Mouse (Mus musculus) hindbrain, postnatal 0 days (tissue): Measurements from ENCODE around the gene Pex26. TPM values are rescaled to one million over a fixed set of nuclear protein-coding genes. Genes with fewer than 3 reads are reported as not detected.

Source experiments
- ATAC-seq: fragments of 200-750 bp; cut with Nextera tagmentation; 2 replicates; pipeline ENCODE4 v1.8.0; 2017; ENCODE audit warnings: mild to moderate bottlenecking, moderate TSS enrichment, moderate library complexity
- DNase-seq: peaks from one replicate; pipeline ENCODE4 v3.0.0-alpha.2; 2015; ENCODE audit warnings: low spot score
- H3K27ac ChIP-seq: fragments of 300-500 bp; sonication (generic); 2 replicates; pipeline ENCODE4 v1.5.1; 2014; ENCODE audit warnings: mild to moderate bottlenecking
- H3K27me3 ChIP-seq: fragments of 300-500 bp; sonication (generic); 2 replicates; pipeline ENCODE4 v1.6.1; 2014; ENCODE audit warnings: low read length, mixed read lengths; ENCODE audit not compliant: insufficient read depth
- H3K36me3 ChIP-seq: fragments of 300-500 bp; sonication (generic); 2 replicates; pipeline ENCODE4 v1.6.1; 2014; ENCODE audit warnings: low read length, mixed read lengths; ENCODE audit not compliant: insufficient read depth
- H3K4me1 ChIP-seq: fragments of 300-500 bp; sonication (generic); 2 replicates; pipeline ENCODE4 v1.6.1; 2014; ENCODE audit warnings: antibody characterized with exemption, low read length, mixed read lengths; ENCODE audit not compliant: insufficient read depth
- H3K4me2 ChIP-seq: fragments of 300-500 bp; sonication (generic); 2 replicates; pipeline ENCODE4 v1.6.1; 2014; ENCODE audit warnings: low read depth, mild to moderate bottlenecking, low read length, moderate library complexity, mixed read lengths
- H3K4me3 ChIP-seq: fragments of 300-500 bp; sonication (generic); 2 replicates; pipeline ENCODE4 v1.5.1; 2014; ENCODE audit warnings: low read length
- H3K9ac ChIP-seq: fragments of 300-500 bp; sonication (generic); replicated peaks from 2 replicates; pipeline ENCODE4 v1.6.1; 2014; ENCODE audit warnings: mild to moderate bottlenecking, low read length, moderate library complexity, mixed read lengths
- H3K9me3 ChIP-seq: fragments of 300-500 bp; sonication (generic); 2 replicates; pipeline ENCODE4 v1.6.1; 2016; ENCODE audit warnings: low read length, mixed read lengths
- CTCF ChIP-seq: IDR thresholded peaks from 2 replicates; pipeline ENCODE4 v1.5.1; 2016; ENCODE audit warnings: antibody characterized with exemption, control low read depth, low read depth
- WGBS: fragments of 180-500 bp; shearing (Covaris S2); extraction: QIAGEN DNeasy Blood & Tissue Kit; methylation state at CpG from one replicate; pipeline ENCODE4 v1.1.7; 2014; 5-methylcytosine and 5-hydroxymethylcytosine counted together
- polyA plus RNA-seq: library from polyadenylated mRNA; unstranded; fragments of >200 nt; fragmentation: Nextera tagmentation; extraction: Ambion mirVana; gene quantifications from 2 replicates; pipeline ENCODE4 v1.2.1, GENCODE M21; 2015
- total RNA-seq: library from RNA; depleted of rRNA; stranded (reverse); fragments of >200 nt; gene quantifications from 2 replicates; pipeline ENCODE4 v1.2.3, GENCODE M21; 2014

Pex26 gene
- total and polyA plus RNA-seq, 2 experiments from 2014 or later = 11.2 to 23.3 TPM

DNA sequence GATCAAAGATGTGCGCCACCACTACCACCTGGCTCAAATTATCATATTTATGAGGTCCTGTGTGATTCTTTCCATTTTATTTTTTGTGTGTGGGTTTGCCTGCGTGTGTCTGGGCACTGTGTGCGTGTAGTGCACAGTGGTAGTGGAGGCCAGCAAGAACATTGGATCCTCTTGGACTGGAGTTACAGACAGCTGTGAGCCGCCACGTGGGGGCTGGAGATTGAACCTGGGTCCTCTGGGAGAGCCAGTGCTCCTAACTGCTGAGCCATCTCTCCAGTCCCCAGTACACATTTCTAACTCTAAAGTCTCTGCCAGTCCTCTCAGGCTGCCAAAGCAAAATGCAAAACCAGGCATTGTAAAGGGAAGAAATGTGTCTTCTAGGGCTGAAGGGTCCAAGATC is 23.0 kb downstream of the Pex26 start:
- Histone ChIP-seq H3K4me2 (no peak overlapping the region), H3K9me3 (no peaks in the 10 kb centered on the region), H3K27me3 (0 out of 2 replicates have a peak, but pooled peaks cover 8% of the 10 kb centered on the region), H3K27ac (no peak overlapping the region), H3K4me1 (peaks cover 2% of the 10 kb centered on the region; the same call in 1 of the 2 replicates), H3K4me3 (no peak overlapping the region), H3K9ac (no peak overlapping the region), H3K36me3 (no peaks in the 10 kb centered on the region)
- ATAC-seq (no peak), DNase-seq (no peak)
- WGBS = 85% methylated on average over 5 of the region's 5 CpGs
- no peak for TF ChIP-seq CTCF

DNA sequence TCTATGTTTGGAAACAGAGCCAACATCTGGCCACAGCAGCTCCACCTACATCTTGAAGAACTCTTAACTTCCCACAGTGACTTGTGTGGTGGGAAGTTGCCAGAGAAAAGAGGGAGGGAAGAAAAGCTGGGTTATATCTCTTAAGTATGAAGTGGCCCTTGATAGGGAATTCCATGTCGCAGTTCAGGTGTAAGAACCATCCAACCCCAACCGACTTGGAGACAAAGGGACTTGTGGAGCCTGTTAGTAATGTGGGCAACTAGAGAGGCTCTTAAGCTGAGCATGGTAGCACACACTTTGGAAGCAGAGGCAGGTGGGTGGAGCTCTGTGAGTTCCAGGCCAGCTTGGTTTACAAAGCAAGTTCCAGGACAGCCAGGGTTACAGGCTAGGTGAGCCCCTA is 26.1 kb downstream of the Pex26 start:
- TF ChIP-seq CTCF = no peak
- H3K4me2 ChIP-seq = no peak overlapping the region
- H3K27ac ChIP-seq = no peak overlapping the region
- H3K27me3 ChIP-seq = 0 out of 2 replicates have a peak, but pooled peaks cover 8% of the 10 kb centered on the region
- no peak for DNase-seq
- no peaks in the 10 kb centered on the region for H3K9me3 ChIP-seq
- H3K9ac ChIP-seq = no peak overlapping the region
- peaks cover 4% of the 10 kb centered on the region; the same call in 1 of the 2 replicates for H3K4me1 ChIP-seq
- H3K36me3 ChIP-seq = no peaks in the 10 kb centered on the region
- no peak for ATAC-seq
- 80% methylated on average over 2 of the region's 2 CpGs for WGBS
- H3K4me3 ChIP-seq = no peak overlapping the region

GRCm38 (mm10) chr6:121210149-121210925 is 26.9 kb downstream of the Pex26 start, which contains the start of gene Tuba8:
Tuba8 (plus strand) TSS chr6:121210696.
- no peak within 1 kb of the TSS for H3K27ac ChIP-seq
- peak within 1 kb of the TSS; percentile 40 for H3K9ac ChIP-seq
- peak within 1 kb of the TSS; percentile 98 for H3K4me2 ChIP-seq
- H3K4me1 ChIP-seq = peaks cover 4% of the 10 kb centered on the region; the same call in 1 of the 2 replicates
- no peaks in the 10 kb centered on the region for H3K36me3 ChIP-seq
- 3% methylated on average over 30 of the region's 30 CpGs for WGBS
- H3K9me3 ChIP-seq = no peaks in the 10 kb centered on the region
- peak; percentile 50 for DNase-seq
- 0 out of 2 replicates have a peak, but pooled peaks cover 8% of the 10 kb centered on the region for H3K27me3 ChIP-seq
- H3K4me3 ChIP-seq = peak within 1 kb of the TSS; percentile 52
- peak; percentile 84 for ATAC-seq
- no peak for TF ChIP-seq CTCF

DNA sequence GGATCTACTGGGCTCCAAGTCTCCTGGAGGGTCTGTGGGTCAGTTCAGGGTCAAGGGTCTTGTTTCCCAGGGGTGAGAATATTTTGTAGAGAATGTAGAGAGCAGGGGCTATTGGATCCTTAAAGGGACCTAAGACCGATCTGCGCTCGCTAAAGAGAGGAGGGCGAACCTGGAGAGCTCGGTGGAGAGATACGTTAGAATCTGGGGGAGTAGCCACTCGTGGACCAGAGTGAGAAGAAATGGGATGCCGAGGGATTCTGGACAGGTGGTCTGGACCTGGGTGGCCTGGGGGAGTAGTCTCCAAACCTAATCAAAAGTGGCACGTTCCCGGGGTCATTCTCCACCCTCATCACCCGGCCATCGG is 27.4 kb downstream of the Pex26 start:
- no peak for TF ChIP-seq CTCF
- ATAC-seq = no peak

DNA sequence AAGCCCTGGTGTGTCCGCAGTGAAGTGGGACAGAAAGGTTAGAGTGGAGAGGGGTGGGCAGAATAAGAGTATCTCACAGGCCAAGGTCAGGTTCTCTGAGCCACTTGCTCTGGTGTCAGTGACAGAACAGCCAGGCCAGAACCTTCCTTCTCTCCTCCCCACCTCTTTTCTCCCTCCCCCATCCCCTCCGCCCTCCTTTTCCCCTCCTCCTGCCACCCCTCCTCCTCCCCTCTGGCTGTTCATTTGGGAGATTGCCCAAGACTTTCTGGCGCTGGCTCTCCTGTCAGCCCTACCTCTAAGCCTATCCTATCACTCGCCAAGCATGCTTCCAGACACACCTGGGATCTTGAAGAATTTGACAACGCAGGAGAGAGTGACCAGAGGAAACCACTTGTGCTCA is 28.3 kb downstream of the Pex26 start:
- H3K4me1 ChIP-seq = peaks cover 4% of the 10 kb centered on the region; the same call in 1 of the 2 replicates
- H3K4me2 ChIP-seq = peak overlapping the region; percentile 98
- H3K27ac ChIP-seq = no peak overlapping the region
- no peak for TF ChIP-seq CTCF
- peak overlapping the region; percentile 52; the same call in 1 of the 2 replicates for H3K4me3 ChIP-seq
- DNase-seq (peak; percentile 37), ATAC-seq (0 out of 2 replicates have a peak, but pooled peaks have one; percentile 16)
- no peaks in the 10 kb centered on the region for H3K36me3 ChIP-seq
- H3K9ac ChIP-seq = peak overlapping the region; percentile 40; the same call in 1 of the 2 replicates
- H3K27me3 ChIP-seq = 0 out of 2 replicates have a peak, but pooled peaks cover 8% of the 10 kb centered on the region
- WGBS = 18% methylated on average over 4 of the region's 5 CpGs
- H3K9me3 ChIP-seq = no peaks in the 10 kb centered on the region

More for the DNA sequence above, 27.4 kb downstream of the Pex26 start:
- Histone ChIP-seq H3K27me3 (0 out of 2 replicates have a peak, but pooled peaks cover 8% of the 10 kb centered on the region), H3K36me3 (no peaks in the 10 kb centered on the region), H3K27ac (no peak overlapping the region), H3K9ac (peak overlapping the region; percentile 40), H3K4me1 (peaks cover 4% of the 10 kb centered on the region; the same call in 1 of the 2 replicates), H3K4me2 (peak overlapping the region; percentile 98), H3K9me3 (no peaks in the 10 kb centered on the region), H3K4me3 (peak overlapping the region; percentile 52)
- peak; percentile 10 for DNase-seq
- WGBS = under 1% methylated on average over 12 of the region's 12 CpGs

- Histone ChIP-seq H3K9me3 (no peaks in the 10 kb centered on the region), H3K4me1 (peaks cover 4% of the 10 kb centered on the region; the same call in 1 of the 2 replicates), H3K27me3 (0 out of 2 replicates have a peak, but pooled peaks cover 8% of the 10 kb centered on the region), H3K4me2 (no peak overlapping the region), H3K9ac (no peak overlapping the region), H3K36me3 (no peaks in the 10 kb centered on the region), H3K4me3 (no peak overlapping the region), H3K27ac (no peak overlapping the region)
- WGBS = 87% methylated on average over 4 of the region's 4 CpGs
- no peak for TF ChIP-seq CTCF
- DNase-seq (no peak), ATAC-seq (no peak)
Observed at GRCm38 (mm10) chr6:121212988-121213387, 29.5 kb downstream of the Pex26 start.
